Mouse (Mus musculus): Measurements from ENCODE around the gene 4921517D22Rik.

4921517D22Rik gene

GRCm38 (mm10) chr13:59661387-59661786 lies 32.5 kb downstream of the 4921517D22Rik start:
- in situ Hi-C loops (cut with MboI, MseI), result no loop called here

- in situ Hi-C loops (cut with MboI, MseI), result no loop called here
Measured at GRCm38 (mm10) chr13:59660371-59660770, 33.5 kb downstream of the 4921517D22Rik start.

- in situ Hi-C loops (cut with MboI, MseI), result no loop called here
Measured at GRCm38 (mm10) chr13:59657781-59658180, 36.1 kb downstream of the 4921517D22Rik start.

- in situ Hi-C loops (cut with MboI, MseI), result no loop called here
Measured at GRCm38 (mm10) chr13:59656975-59657388, 36.9 kb downstream of the 4921517D22Rik start.

GRCm38 (mm10) chr13:59656316-59656832 lies 37.5 kb downstream of the 4921517D22Rik start:
- in situ Hi-C loops (cut with MboI, MseI), result no loop called here

- in situ Hi-C loops (cut with MboI, MseI), result no loop called here
Measured at GRCm38 (mm10) chr13:59655718-59656315, 38.1 kb downstream of the 4921517D22Rik start.

- in situ Hi-C loops (cut with MboI, MseI), result no loop called here
Measured at GRCm38 (mm10) chr13:59654465-59654864, 39.4 kb downstream of the 4921517D22Rik start.

- in situ Hi-C loops (cut with MboI, MseI), result no loop called here
Measured at GRCm38 (mm10) chr13:59653136-59653535, 40.8 kb downstream of the 4921517D22Rik start.

GRCm38 (mm10) chr13:59652651-59653050 lies 41.3 kb downstream of the 4921517D22Rik start:
- in situ Hi-C loops (cut with MboI, MseI), result no loop called here

GRCm38 (mm10) chr13:59649781-59650180 lies 44.1 kb downstream of the 4921517D22Rik start:
- in situ Hi-C loops (cut with MboI, MseI), result no loop called here

- in situ Hi-C loops (cut with MboI, MseI), result no loop called here
Measured at GRCm38 (mm10) chr13:59648598-59648997, 45.3 kb downstream of the 4921517D22Rik start.

GRCm38 (mm10) chr13:59647484-59647883 lies 46.4 kb downstream of the 4921517D22Rik start:
- in situ Hi-C loops (cut with MboI, MseI), result no loop called here

- in situ Hi-C loops (cut with MboI, MseI), result no loop called here
Measured at GRCm38 (mm10) chr13:59646674-59647244, 47.1 kb downstream of the 4921517D22Rik start.

- in situ Hi-C loops (cut with MboI, MseI), result no loop called here
Measured at GRCm38 (mm10) chr13:59645491-59645890, 48.4 kb downstream of the 4921517D22Rik start.

- in situ Hi-C loops (cut with MboI, MseI), result no loop called here
Measured at GRCm38 (mm10) chr13:59642818-59643217, 51.1 kb downstream of the 4921517D22Rik start.

- in situ Hi-C loops (cut with MboI, MseI), result no loop called here
Measured at GRCm38 (mm10) chr13:59640178-59640440, 53.8 kb downstream of the 4921517D22Rik start.

- in situ Hi-C loops (cut with MboI, MseI), result no loop called here
Measured at GRCm38 (mm10) chr13:59639368-59640177, 54.3 kb downstream of the 4921517D22Rik start.

GRCm38 (mm10) chr13:59637800-59638199 lies 56.1 kb downstream of the 4921517D22Rik start:
- in situ Hi-C loops (cut with MboI, MseI), result no loop called here

All from regulatory T cell (primary cell).